Comparison of ENCODE assay signal across 8 mouse cellular contexts in genomic region chr6:91683121-91683520, GRCm38 (mm10). TPM values are rescaled to one million over a fixed set of nuclear protein-coding genes. Genes with fewer than 3 reads are reported as not detected.
DNase-seq lines count a peak whose midpoint lies in the region; ATAC-seq lines count a peak whose summit lies in the region.

No protein-coding gene starts in this region.

- peak overlapping the region; percentile 96 for H3K27ac ChIP-seq in forebrain, embryonic 10.5 days
- peak overlapping the region; percentile 90 for H3K27ac ChIP-seq in hindbrain, embryonic 16.5 days (ENCODE audit: low read depth, low read length)
- H3K27ac ChIP-seq in lung, embryonic 16.5 days (ENCODE audit: low read length), result peak overlapping the region; percentile 81

- peak overlapping the region; percentile 75 for H3K4me3 ChIP-seq in forebrain, embryonic 10.5 days
- no peak overlapping the region for H3K4me3 ChIP-seq in hindbrain, embryonic 16.5 days (ENCODE audit: low read length)
- peak overlapping the region; percentile 90 for H3K4me3 ChIP-seq in lung, embryonic 16.5 days (ENCODE audit: low read length)

- no peaks in the 10 kb centered on the region; the same call in 1 of the 2 replicates for H3K27me3 ChIP-seq in forebrain, embryonic 10.5 days (ENCODE audit: poor library complexity, severe bottlenecking)
- H3K27me3 ChIP-seq in hindbrain, embryonic 16.5 days (replicated peaks; ENCODE audit: control insufficient read depth, insufficient read depth, low read length), result no peaks in the 10 kb centered on the region
- H3K27me3 ChIP-seq in lung, embryonic 16.5 days (ENCODE audit: control insufficient read depth, insufficient read depth, low read depth, low read length), result no peaks in the 10 kb centered on the region

- H3K9ac ChIP-seq in hindbrain, embryonic 16.5 days (ENCODE audit: low read depth, low read length), result peak overlapping the region; percentile 78
- H3K9ac ChIP-seq in lung, embryonic 16.5 days (ENCODE audit: low read length), result peak overlapping the region; percentile 92

- H3K36me3 ChIP-seq in forebrain, embryonic 10.5 days (replicated peaks), result no peaks in the 10 kb centered on the region
- no peaks in the 10 kb centered on the region for H3K36me3 ChIP-seq in hindbrain, embryonic 16.5 days (ENCODE audit: control insufficient read depth, insufficient read depth, low read length)
- H3K36me3 ChIP-seq in lung, embryonic 16.5 days (ENCODE audit: control insufficient read depth, insufficient read depth, low read length), result no peaks in the 10 kb centered on the region

- no peaks in the 10 kb centered on the region for H3K9me3 ChIP-seq in forebrain, embryonic 10.5 days
- H3K9me3 ChIP-seq in hindbrain, embryonic 16.5 days (ENCODE audit: control insufficient read depth, low read length), result no peaks in the 10 kb centered on the region
- no peaks in the 10 kb centered on the region for H3K9me3 ChIP-seq in lung, embryonic 16.5 days (ENCODE audit: control insufficient read depth, low read length)

- H3K4me1 ChIP-seq in forebrain, embryonic 10.5 days, result peaks cover 61% of the 10 kb centered on the region
- peaks cover 34% of the 10 kb centered on the region for H3K4me1 ChIP-seq in hindbrain, embryonic 16.5 days (ENCODE audit: control insufficient read depth, insufficient read depth, low read depth, low read length)
- H3K4me1 ChIP-seq in lung, embryonic 16.5 days (replicated peaks; ENCODE audit: control insufficient read depth, insufficient read depth, low read length), result peaks cover 34% of the 10 kb centered on the region

- 0 out of 2 replicates have a peak, but pooled peaks have one; percentile 0 for ATAC-seq in hindbrain, embryonic 16.5 days
- ATAC-seq in lung, embryonic 16.5 days (ENCODE audit: low read depth), result peak; percentile 1; the same call in 1 of the 2 replicates

- WGBS in forebrain, embryonic 10.5 days, result 63% methylated on average over 3 of the region's 3 CpGs
- WGBS in hindbrain, embryonic 16.5 days, result 46% methylated on average over 3 of the region's 3 CpGs
- WGBS in lung, embryonic 16.5 days, result 53% methylated on average over 3 of the region's 3 CpGs

- H3K4me2 ChIP-seq in hindbrain, embryonic 16.5 days (ENCODE audit: low read length), result peak overlapping the region; percentile 81
- H3K4me2 ChIP-seq in lung, embryonic 16.5 days (ENCODE audit: low read depth, low read length), result peak overlapping the region; percentile 92; the same call in 1 of the 2 replicates

- DNase-seq in 416B (ENCODE audit: low read depth) (peak; percentile 90), ES-CJ7 (ENCODE audit: low read depth, low spot score) (peak; percentile 89)
- no peak for DNase-seq in forebrain, embryonic 10.5 days (ENCODE audit: extremely low spot score, low spot score)
- DNase-seq in retina, postnatal 1 day, result peak; percentile 31
- no peak for DNase-seq in ovary, adult 18-20 months (ENCODE audit: low spot score)
- DNase-seq in ovary, postnatal 14 days (ENCODE audit: low spot score), result no peak

RNA-seq across cellular contexts. Expression of gene Slc6a6, which starts 0.7 kb away (rescaled TPM):
- 42.4 and 47.0 TPM in 2 replicates for polyA plus RNA-seq in forebrain, embryonic 10.5 days (2016; fragmentation: Nextera tagmentation; extraction: Ambion mirVana)
- 108 TPM in 2 replicates for polyA plus RNA-seq in hindbrain, embryonic 16.5 days (2015; fragmentation: Nextera tagmentation; extraction: Ambion mirVana)
- polyA plus RNA-seq in lung, embryonic 16.5 days (2015; fragmentation: Nextera tagmentation; extraction: Ambion mirVana), result 47.1 and 51.7 TPM in 2 replicates

Comparison
In these comparisons a context has a peak if more than half of its experiments do, and no peak if none do; other contexts are left out.
1. DNase-seq: peak in 416B (single experiment), ES-CJ7 (single experiment) and retina, postnatal 1 day (single experiment); none in forebrain, embryonic 10.5 days (single experiment), ovary, adult 18-20 months (single experiment) and ovary, postnatal 14 days (single experiment).
2. Peak in every context shown above with its lines, with median percentiles within 50 percentile points of each other: H3K27ac ChIP-seq.